Mouse (Mus musculus): ENCODE data around the gene Usp8.

Usp8 gene

DNA sequence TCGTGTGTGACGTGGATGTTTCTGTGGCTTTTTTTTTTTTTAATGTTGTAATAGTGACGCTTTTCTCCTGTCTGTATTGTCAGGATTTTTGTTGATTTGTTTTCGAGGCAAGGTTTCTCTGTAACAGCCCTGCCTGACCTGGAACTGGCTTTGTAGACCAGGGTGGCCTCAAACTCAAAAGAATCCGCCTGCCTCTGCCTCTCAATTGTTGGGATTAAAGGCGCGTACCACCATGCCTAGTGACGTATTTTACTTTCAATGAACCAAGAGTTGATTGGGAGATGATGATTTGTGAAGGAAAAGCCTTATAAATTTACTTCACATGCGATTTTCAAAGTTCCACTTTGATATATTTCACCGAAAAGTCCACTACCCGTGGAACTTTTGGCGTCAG, 31.0 kb upstream of the Usp8 start, which contains the start of gene Gabpb1:
TSS of gene Gabpb1 (minus strand) at position 216 of the 394 bp plus-strand sequence.
- Histone ChIP-seq H3K27me3 (ENCODE audit: insufficient read depth, low read length) (no peaks in the 10 kb centered on the region), H3K36me3 (ENCODE audit: insufficient read depth, low read length) (peaks cover 10% of the 10 kb centered on the region; the same call in 1 of the 2 replicates), H3K9me3 (ENCODE audit: low read length) (no peaks in the 10 kb centered on the region), H3K4me3 (replicated peaks; ENCODE audit: low read length) (peak within 1 kb of the TSS; percentile 94), H3K4me1 (replicated peaks; ENCODE audit: low read depth, low read length) (peaks cover 55% of the 10 kb centered on the region)
- no peak for TF ChIP-seq NANOG (IDR thresholded peaks at IDR 0.05; ENCODE audit: borderline replicate concordance, low read length)
- no peak for TF ChIP-seq POU5F1 (IDR thresholded peaks at IDR 0.05; ENCODE audit: borderline replicate concordance, low read length)
- no peak for TF ChIP-seq CTCF (conservative IDR thresholded peaks at IDR 0.05; ENCODE audit: low read length)

DNA sequence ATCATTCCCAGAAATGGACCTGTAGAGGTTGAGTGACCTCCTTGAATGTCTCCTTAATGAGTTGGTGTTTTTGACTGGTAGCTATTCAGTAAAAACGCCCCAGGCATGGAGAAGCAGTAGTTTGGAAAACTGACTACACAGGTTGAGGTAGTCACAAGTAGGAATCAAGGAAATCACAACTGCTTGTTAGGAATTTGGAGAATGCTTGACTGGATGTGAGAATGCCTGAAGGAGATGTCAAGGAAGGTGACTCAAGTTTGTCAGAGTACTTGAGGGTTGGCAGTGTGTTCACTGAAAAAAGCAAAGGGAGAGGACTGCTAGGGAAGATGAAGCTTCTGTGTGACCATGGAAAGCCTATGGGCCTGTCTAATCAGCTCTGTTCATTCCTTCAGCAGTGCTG, 29.8 kb upstream of the Usp8 start:
- TF ChIP-seq POU5F1 (IDR thresholded peaks at IDR 0.05; ENCODE audit: borderline replicate concordance, low read length) (no peak), NANOG (IDR thresholded peaks at IDR 0.05; ENCODE audit: borderline replicate concordance, low read length) (no peak)
- Histone ChIP-seq H3K4me3 (replicated peaks; ENCODE audit: low read length) (no peak overlapping the region), H3K36me3 (ENCODE audit: insufficient read depth, low read length) (peaks cover 10% of the 10 kb centered on the region; the same call in 1 of the 2 replicates), H3K9me3 (ENCODE audit: low read length) (no peaks in the 10 kb centered on the region), H3K4me1 (replicated peaks; ENCODE audit: low read depth, low read length) (peaks cover 43% of the 10 kb centered on the region), H3K27me3 (ENCODE audit: insufficient read depth, low read length) (no peaks in the 10 kb centered on the region)

DNA sequence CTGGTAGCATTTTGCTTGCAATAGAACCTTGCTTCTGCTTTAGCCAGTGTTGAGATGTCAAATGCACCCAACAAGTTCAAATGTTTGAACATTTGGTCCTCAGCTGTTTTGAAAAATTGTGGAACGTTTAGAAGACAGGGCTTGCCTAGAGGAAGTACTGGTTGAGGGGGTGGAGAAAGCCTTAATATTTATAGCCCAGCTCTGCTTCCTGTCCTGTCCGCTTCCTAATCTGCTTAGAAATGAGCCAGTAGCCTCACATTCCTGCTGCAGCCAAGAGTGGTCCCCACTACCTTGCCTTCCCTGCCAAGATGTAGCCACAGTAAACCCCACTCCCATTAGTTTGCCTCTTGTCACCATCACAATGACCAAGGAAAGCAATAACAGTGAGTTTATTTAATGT, 24.8 kb upstream of the Usp8 start:
- no peak overlapping the region for H3K4me3 ChIP-seq (replicated peaks; ENCODE audit: low read length)
- H3K27me3 ChIP-seq (ENCODE audit: insufficient read depth, low read length) = no peaks in the 10 kb centered on the region
- peaks cover 15% of the 10 kb centered on the region for H3K4me1 ChIP-seq (replicated peaks; ENCODE audit: low read depth, low read length)
- TF ChIP-seq NANOG (IDR thresholded peaks at IDR 0.05; ENCODE audit: borderline replicate concordance, low read length) (no peak), POU5F1 (IDR thresholded peaks at IDR 0.05; ENCODE audit: borderline replicate concordance, low read length) (no peak), CTCF (conservative IDR thresholded peaks at IDR 0.05; ENCODE audit: low read length) (no peak)
- H3K9me3 ChIP-seq (ENCODE audit: low read length) = no peaks in the 10 kb centered on the region
- no peaks in the 10 kb centered on the region for H3K36me3 ChIP-seq (ENCODE audit: insufficient read depth, low read length)

DNA sequence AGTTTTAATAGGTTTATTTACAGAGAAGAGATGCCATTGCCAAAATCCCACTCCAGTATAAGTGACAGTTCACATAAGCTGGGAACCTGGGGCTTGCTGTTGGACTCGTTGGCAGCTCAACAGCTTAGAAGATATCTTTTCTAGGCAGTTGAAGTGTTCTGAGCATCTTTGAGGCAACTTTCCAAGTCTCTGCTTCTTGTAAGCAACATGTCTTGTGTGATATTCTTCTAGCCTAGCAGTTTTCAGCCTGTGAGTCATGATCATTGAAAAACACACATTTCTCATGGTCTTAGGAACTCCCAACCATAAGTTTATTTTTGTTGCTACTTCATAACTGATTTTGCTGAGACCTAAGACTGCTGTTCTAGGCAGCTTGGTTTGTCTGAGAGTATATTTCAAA, 24.2 kb upstream of the Usp8 start:
- Histone ChIP-seq H3K36me3 (ENCODE audit: insufficient read depth, low read length) (no peaks in the 10 kb centered on the region), H3K4me3 (replicated peaks; ENCODE audit: low read length) (no peak overlapping the region), H3K9me3 (ENCODE audit: low read length) (no peaks in the 10 kb centered on the region), H3K27me3 (ENCODE audit: insufficient read depth, low read length) (no peaks in the 10 kb centered on the region), H3K4me1 (replicated peaks; ENCODE audit: low read depth, low read length) (peaks cover 10% of the 10 kb centered on the region)
- TF ChIP-seq NANOG (IDR thresholded peaks at IDR 0.05; ENCODE audit: borderline replicate concordance, low read length) (no peak), POU5F1 (IDR thresholded peaks at IDR 0.05; ENCODE audit: borderline replicate concordance, low read length) (no peak), CTCF (conservative IDR thresholded peaks at IDR 0.05; ENCODE audit: low read length) (no peak)

DNA sequence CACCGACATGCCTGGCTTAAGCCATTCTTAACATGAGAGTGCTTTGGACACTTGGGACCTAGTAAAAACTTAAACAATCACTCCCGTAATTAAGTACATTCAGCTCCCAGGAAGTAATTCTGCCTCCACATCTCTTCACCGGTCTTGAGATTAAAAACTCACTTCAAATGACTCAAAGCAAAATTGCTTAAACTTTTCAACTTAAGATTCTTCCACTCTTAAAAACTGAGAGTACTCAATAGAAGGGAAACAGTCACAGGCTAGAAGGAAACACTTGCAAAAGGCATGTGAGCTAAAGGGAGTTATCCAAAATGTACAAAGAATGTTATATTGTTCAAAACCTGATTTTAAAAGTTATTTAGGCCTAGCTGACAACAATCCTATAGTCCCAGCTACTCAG, 15.8 kb upstream of the Usp8 start:
- H3K36me3 ChIP-seq (ENCODE audit: insufficient read depth, low read length) = no peaks in the 10 kb centered on the region
- no peaks in the 10 kb centered on the region for H3K9me3 ChIP-seq (ENCODE audit: low read length)
- H3K4me1 ChIP-seq (replicated peaks; ENCODE audit: low read depth, low read length) = no peaks in the 10 kb centered on the region
- no peak overlapping the region for H3K4me3 ChIP-seq (replicated peaks; ENCODE audit: low read length)
- TF ChIP-seq CTCF (conservative IDR thresholded peaks at IDR 0.05; ENCODE audit: low read length) = no peak
- H3K27me3 ChIP-seq (ENCODE audit: insufficient read depth, low read length) = peaks cover 8% of the 10 kb centered on the region; the same call in 1 of the 2 replicates

DNA sequence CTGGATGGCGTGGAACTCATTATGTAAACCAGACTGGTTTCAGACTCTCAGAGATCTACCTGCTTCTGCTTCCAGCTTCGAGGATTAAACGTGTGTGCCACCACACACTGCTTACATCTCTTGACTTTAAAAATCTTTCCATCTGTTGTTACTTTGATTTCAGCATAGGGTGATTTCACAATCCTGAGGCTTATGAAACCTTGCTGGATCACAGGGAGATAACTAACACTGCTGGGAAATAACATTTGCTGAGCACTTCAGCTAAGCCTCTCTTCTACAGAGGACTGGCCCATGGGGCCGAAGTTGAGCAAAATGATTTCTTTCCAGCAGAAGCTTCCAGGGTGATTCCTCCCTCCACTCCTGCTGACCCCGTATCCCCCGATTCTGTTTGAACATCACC, 11.8 kb upstream of the Usp8 start:
- H3K4me1 ChIP-seq (replicated peaks; ENCODE audit: low read depth, low read length) = no peaks in the 10 kb centered on the region
- peaks cover 8% of the 10 kb centered on the region; the same call in 1 of the 2 replicates for H3K27me3 ChIP-seq (ENCODE audit: insufficient read depth, low read length)
- no peaks in the 10 kb centered on the region for H3K36me3 ChIP-seq (ENCODE audit: insufficient read depth, low read length)
- TF ChIP-seq NANOG (IDR thresholded peaks at IDR 0.05; ENCODE audit: borderline replicate concordance, low read length) (no peak), CTCF (conservative IDR thresholded peaks at IDR 0.05; ENCODE audit: low read length) (no peak), POU5F1 (IDR thresholded peaks at IDR 0.05; ENCODE audit: borderline replicate concordance, low read length) (no peak)
- no peak overlapping the region for H3K4me3 ChIP-seq (replicated peaks; ENCODE audit: low read length)
- no peaks in the 10 kb centered on the region for H3K9me3 ChIP-seq (ENCODE audit: low read length)

DNA sequence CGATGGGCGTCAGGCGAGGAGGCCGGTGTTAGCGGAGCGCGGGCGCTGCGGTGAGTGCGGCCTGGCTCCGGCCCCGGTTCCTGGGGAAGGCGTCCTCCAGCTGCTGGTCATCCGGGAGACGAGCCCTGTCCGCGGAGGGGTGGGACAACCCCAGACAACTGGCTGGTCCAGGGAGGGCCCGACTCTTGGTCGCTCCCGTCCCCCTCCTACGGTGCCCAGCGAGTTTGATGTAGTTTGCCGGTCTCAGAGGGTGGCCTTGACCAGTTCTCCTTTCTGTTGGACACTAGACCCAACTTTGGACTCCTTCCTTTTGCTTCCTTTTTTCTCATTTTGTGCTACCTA, 281 bp downstream of the Usp8 start:
- Histone ChIP-seq H3K36me3 (ENCODE audit: insufficient read depth, low read length) (peaks cover 8% of the 10 kb centered on the region), H3K4me1 (replicated peaks; ENCODE audit: low read depth, low read length) (peaks cover 31% of the 10 kb centered on the region), H3K4me3 (replicated peaks; ENCODE audit: low read length) (peak overlapping the region; percentile 96), H3K9me3 (ENCODE audit: low read length) (no peaks in the 10 kb centered on the region), H3K27me3 (ENCODE audit: insufficient read depth, low read length) (no peaks in the 10 kb centered on the region)
- no peak for TF ChIP-seq CTCF (conservative IDR thresholded peaks at IDR 0.05; ENCODE audit: low read length)
- no peak for TF ChIP-seq POU5F1 (IDR thresholded peaks at IDR 0.05; ENCODE audit: borderline replicate concordance, low read length)

DNA sequence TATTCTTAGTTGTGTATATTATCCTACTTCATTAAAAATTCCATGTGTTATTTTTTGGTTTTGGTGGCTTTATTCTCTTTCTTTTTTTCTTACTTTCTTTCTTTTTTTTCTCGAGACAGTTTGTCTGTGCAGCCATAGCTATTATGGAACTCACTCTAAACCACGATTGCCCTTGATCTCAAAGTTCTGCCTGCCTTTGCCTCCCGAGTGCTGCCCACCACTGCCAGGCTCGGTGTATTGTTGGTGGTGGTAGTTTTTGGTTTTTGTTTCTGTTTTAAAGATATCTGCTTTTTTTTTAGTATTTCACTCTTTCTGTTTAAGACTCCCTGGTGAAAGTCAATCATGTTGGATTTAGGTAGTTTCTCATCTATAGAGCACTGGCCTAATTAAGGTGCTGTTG, 1.2 kb downstream of the Usp8 start:
- Histone ChIP-seq H3K27me3 (ENCODE audit: insufficient read depth, low read length) (no peaks in the 10 kb centered on the region), H3K4me3 (replicated peaks; ENCODE audit: low read length) (peak overlapping the region; percentile 96), H3K9me3 (ENCODE audit: low read length) (no peaks in the 10 kb centered on the region), H3K4me1 (replicated peaks; ENCODE audit: low read depth, low read length) (peaks cover 31% of the 10 kb centered on the region), H3K36me3 (ENCODE audit: insufficient read depth, low read length) (peaks cover 8% of the 10 kb centered on the region)
- TF ChIP-seq CTCF (conservative IDR thresholded peaks at IDR 0.05; ENCODE audit: low read length) (no peak), POU5F1 (IDR thresholded peaks at IDR 0.05; ENCODE audit: borderline replicate concordance, low read length) (no peak), NANOG (IDR thresholded peaks at IDR 0.05; ENCODE audit: borderline replicate concordance, low read length) (no peak)

DNA sequence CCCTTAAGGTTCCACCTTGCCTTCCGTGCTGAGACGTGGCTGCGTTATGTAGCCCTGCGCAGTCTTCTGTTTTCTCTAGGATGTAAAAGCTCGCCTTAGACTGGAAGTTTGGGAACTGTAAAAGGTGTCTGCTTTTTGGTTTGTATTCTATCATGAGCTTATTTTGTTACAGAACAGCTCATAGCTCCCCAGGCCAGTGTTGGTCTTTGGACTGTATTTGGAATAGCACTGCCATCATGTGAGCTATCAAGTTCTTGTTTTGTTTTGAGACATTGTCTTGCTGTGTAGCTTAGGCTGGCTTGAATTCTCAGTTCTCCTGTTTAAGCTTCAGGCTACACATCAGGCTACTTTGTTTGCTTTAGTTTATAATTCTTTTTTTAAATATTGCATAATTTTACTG, 5.4 kb downstream of the Usp8 start:
- Histone ChIP-seq H3K4me1 (replicated peaks; ENCODE audit: low read depth, low read length) (peaks cover 26% of the 10 kb centered on the region), H3K27me3 (ENCODE audit: insufficient read depth, low read length) (no peaks in the 10 kb centered on the region), H3K9me3 (ENCODE audit: low read length) (no peaks in the 10 kb centered on the region), H3K4me3 (replicated peaks; ENCODE audit: low read length) (no peak overlapping the region), H3K36me3 (ENCODE audit: insufficient read depth, low read length) (peaks cover 20% of the 10 kb centered on the region)
- no peak for TF ChIP-seq POU5F1 (IDR thresholded peaks at IDR 0.05; ENCODE audit: borderline replicate concordance, low read length)
- TF ChIP-seq NANOG (IDR thresholded peaks at IDR 0.05; ENCODE audit: borderline replicate concordance, low read length) = no peak
- TF ChIP-seq CTCF (conservative IDR thresholded peaks at IDR 0.05; ENCODE audit: low read length) = no peak

All from E14TG2a.4 (cell line).